Mouse (Mus musculus) left cerebral cortex, postnatal 10 days (tissue): ENCODE measurements around the gene Ccdc14. TPM values are rescaled to one million over a fixed set of nuclear protein-coding genes. Genes with fewer than 3 reads are reported as not detected.
"Not testable (repeated sequence)": the region's sequence is repeated elsewhere in the genome, so short reads cannot be mapped to it uniquely, and the experiment has no call there.

ENCODE experiments used
- DNase-seq, 2 experiments: peaks; one replicate each; pipeline ENCODE4 v3.0.0; 2021 to 2022; ENCODE audit warnings: low spot score in 2 of 2, mixed read lengths in 1 of 2; ENCODE audit errors: extremely low spot score in 1 of 2
- intact Hi-C: fragments of 180-260 bp; cut with DNase I; formaldehyde crosslinking; loops from one replicate; pipeline ENCODE4 v1.15.1; 2025
- total RNA-seq, 2 experiments: library from RNA; stranded (reverse); gene quantifications; 2 replicates each; pipeline ENCODE4 v1.2.3; 2021

Gene Ccdc14
- total RNA-seq, 2 experiments from 2014 or later = 3.3 to 3.7 TPM

DNA sequence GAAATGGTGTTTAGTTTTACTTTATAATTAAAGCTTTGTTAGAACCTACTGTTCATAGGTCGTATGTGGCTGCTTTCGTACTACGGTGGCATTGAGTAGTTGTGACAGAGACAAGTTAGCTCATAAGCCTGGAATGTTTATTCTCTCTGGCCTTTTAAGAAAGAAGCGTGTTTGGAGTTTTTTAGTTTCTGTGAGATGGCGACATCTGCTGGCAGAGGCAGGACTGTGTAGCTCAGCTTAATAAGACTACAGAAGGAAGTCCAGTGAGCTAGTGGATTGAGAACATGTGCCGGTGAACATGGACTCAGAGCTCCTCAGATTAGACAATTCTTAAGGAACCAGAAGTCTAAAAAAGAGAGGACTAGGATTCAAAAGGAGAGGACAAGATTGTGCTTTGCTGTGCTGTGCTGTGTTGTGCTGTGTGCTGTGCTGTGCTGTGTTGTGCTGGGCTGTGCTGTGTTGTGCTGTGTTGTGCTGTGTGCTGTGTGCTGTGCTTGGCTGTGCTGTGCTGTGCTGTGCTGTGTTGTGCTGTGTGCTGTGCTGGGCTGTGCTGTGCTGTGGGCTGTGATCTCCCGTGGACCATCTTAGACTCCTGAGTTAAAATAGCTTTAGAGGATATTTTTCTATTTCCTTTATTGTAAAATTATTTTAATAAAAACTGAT lies 9.9 kb downstream of the Ccdc14 start:
- intact Hi-C loops = loop anchor here (5.0 to 10.0 kb wide), 2 partner anchors 33 to 495 kb away; no protein-coding TSS in a partner anchor
- DNase-seq = peak; percentile 75 to 78

DNA sequence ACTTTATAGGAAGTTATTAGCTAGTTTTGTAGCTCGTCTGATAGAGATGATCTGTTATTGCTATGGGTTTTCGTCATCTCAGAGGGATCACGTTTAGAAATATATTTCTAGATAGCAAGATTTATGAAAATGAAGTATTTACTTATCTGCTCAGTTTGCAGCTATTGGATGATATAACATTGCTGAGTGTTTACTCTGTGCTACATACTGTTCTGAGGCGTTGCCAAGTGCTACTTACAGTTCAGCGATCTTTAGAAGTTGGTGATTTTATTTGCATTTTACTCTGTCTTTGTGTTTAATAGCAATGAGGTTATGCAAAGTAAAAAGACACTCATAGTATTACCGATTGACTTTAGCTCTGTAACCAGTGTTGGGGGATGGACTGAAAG lies 10.4 kb downstream of the Ccdc14 start:
- DNase-seq = no peak
- intact Hi-C loops = loop anchor here (5.0 to 10.0 kb wide), 2 partner anchors 34 to 496 kb away; no protein-coding TSS in a partner anchor

DNA sequence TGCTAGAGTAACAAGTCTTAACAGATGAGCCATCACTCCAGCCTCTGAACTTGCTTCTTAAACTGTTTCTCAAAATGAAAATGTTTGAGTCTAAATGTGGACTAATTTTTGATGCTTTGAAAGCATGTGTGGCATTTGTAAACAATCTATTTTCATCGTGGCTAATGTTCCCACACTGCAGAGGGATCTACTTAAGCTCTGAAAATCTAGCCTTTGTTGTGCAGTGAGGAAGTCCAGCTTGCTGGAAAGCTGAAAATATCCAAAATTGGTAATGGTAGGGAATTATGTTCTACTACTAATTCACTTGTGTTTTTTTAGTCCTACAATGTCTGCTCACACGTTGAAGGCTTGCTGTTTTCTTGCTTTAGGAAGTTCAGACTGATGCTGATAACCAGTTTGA lies 15.6 kb downstream of the Ccdc14 start:
- intact Hi-C loops = loop anchor here (10.0 kb wide), 1 partner anchor 501 kb away; no protein-coding TSS in a partner anchor
- no peak for DNase-seq

DNA sequence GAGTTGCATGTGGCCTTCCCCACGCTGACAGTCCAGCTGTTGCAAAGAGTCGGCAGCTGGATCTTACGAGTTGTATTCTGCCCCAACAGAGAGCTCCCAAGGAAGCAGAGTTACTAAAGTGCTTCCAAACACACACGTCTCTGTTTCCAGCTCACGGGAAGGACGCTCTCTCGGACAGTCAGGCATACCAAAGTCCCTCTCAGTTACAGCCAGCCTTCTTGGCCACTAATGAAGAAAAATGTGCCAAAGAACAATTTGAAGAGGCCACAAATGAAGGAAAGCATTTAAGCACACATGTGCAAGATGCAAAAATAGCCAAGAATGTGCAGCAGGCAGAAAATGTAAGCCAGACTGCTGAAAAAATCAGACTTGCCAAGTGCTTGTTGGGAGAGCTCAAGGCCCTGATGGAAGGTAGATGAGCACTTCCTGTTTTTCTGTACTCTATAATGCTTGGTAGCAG lies 16.1 kb downstream of the Ccdc14 start:
- intact Hi-C loops = loop anchor here (10.0 kb wide), 1 partner anchor 502 kb away; no protein-coding TSS in a partner anchor
- no peak for DNase-seq

DNA sequence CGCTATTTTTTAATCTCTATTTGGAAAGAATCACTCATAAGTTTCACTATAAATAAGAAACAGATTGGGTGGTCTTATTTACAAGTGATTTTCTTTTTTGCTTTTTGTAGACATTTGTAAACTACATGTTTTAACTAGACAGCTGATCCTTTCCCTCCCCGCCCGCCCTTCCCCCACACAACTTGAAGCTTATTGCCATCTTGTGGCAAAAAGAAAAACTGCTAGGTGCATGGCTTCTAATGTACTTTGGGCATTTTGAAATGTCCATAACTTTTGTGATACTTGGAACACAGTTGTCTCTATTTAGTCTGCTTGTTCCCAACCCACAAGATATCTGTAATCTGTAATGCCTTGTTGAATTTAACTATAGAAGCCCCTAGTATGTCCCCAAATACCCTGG lies 21.1 kb downstream of the Ccdc14 start:
- no peak for DNase-seq
- intact Hi-C loops = no loop called here

DNA sequence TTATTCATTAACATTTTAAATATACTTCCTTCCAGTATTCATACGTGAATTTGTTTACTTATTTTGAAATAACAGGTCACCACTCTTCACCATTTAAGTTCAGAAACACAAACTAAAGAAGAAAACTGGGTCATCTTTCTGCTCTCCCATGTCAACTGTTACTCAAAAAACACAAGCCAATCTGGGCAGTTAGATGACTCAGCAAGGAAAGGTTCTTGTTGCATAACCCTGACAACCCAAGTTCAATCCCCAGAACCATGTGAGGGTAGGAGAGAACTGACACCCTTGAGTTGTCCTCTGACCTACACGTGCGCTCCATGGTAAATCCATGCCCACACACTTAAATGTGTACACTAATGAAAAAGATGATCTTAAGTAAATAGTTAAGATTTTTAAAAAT lies 34.7 kb downstream of the Ccdc14 start:
- intact Hi-C loops = no loop called here
- DNase-seq = no peak

DNA sequence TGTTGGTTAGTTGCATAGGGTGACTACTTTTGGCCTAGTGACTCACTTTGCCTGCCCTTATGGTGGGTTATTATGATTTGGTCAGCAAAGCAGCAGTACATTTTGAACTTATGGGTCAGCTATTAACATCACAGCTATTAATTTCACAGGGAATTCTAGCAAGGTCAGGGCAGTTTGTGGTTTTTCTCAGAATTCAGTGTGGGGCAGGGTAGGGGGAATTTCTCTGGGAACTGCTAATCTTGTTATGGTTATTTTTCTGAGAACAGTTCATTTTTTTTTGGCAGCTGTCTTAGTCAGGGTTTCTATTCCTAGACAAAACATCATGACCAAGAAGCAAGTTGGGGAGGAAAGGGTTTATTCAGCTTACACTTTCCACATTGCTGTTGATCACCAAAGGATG lies 38.2 kb downstream of the Ccdc14 start:
- intact Hi-C loops, DNase-seq: not testable (repeated sequence)

DNA sequence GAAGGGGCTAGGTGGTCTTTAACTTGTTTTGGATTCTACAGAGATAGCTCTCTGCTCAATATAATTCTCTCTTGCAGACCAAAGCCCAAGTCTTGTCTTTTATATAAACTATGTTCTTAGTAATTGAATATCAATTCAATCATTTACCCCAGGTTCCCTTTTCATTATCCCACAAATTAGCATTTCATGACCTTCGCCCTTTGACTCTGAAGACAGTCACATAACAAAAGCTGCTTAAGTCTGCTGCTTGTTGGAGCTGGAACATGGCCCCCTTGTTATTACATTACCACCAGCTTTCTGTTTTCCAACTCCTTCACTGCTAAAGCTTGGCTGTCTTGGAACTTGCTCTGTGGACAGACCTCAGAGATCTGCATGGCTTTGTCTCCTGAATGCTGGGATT lies 39.0 kb downstream of the Ccdc14 start:
- intact Hi-C loops = no loop called here
- DNase-seq = no peak

DNA sequence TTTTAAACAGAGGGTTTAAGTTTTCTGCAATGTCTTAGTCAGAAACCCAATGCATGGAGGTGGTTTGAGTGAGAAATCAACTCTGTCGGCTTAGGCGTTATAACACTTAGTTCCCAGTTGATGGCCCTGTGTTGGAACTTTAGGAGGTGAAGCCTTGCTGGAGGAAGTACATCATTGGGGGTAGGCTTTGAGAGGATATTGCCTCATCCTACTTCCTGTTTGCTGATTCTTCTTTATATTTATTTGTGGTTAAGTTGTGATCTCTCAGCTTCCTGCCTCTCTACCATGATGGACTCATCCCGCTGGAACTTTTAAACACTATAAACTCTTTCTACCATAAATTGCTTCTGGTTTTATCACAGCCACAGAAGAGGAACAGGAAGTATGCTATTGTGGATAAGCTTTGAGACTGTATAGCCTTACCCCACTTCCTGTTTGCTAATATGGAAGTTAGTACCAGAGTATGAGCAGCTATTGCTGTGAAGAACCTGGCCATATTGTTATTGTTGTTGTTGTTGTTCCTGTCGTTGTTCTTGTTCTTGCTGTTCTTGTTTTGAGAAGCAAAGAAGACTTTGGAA lies 48.3 kb downstream of the Ccdc14 start:
- intact Hi-C loops = no loop called here
- no peak for DNase-seq

DNA sequence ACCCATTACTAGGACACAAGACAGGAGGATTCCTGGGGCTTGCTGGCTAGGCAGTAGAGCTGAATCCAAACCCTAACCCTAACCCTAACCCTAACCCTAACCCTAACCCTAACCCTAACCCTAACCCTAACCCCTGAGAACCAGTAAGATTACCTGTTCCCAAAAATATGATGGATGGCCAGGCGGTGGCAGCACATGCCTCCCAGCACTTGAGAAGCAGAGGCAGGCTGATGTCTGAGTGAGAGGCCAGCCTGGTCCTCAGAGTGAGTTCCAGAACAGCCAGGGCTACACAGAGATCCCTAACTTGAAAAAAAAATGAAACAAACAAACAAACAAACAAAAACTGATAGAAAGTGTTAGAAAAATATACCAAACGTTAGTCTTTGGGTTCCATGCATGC lies 52.5 kb downstream of the Ccdc14 start:
- intact Hi-C loops = loop anchor here (10.0 kb wide), 1 partner anchor 122 kb away; no protein-coding TSS in a partner anchor
- DNase-seq = no peak

DNA sequence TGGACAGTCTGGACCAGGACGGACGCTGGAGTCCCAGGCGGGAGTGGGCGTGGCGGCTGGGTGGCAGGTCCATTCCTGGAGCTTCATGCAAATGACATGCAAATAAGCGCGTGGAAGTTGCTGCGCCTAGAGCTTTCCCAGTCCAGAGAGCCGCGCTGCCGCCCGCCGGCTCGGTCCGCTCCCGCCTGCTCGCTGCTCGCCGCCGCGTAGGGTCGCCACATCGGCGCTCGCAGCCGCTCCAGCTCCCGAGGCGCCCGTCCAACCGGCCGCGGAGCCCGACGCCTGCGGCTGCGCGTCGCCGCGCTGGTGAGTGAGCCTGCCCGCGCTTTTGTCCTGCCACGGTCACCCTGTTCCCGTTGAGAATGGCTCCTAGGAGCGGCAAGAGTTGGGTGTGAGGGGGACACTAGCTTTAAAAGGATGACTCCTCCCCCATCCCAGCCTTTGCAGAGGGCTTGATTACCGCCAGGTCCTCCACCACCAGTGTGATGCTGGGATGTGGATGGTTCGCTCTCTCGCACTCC lies 54.7 kb downstream of the Ccdc14 start, which contains the start of gene Mylk:
Mylk (plus strand) TSS at position 146 of the 521 bp plus-strand sequence.
- peak; percentile 34 to 92 for DNase-seq
- intact Hi-C loops = loop anchor here (10.0 kb wide), 1 partner anchor 120 kb away; no protein-coding TSS in a partner anchor

DNA sequence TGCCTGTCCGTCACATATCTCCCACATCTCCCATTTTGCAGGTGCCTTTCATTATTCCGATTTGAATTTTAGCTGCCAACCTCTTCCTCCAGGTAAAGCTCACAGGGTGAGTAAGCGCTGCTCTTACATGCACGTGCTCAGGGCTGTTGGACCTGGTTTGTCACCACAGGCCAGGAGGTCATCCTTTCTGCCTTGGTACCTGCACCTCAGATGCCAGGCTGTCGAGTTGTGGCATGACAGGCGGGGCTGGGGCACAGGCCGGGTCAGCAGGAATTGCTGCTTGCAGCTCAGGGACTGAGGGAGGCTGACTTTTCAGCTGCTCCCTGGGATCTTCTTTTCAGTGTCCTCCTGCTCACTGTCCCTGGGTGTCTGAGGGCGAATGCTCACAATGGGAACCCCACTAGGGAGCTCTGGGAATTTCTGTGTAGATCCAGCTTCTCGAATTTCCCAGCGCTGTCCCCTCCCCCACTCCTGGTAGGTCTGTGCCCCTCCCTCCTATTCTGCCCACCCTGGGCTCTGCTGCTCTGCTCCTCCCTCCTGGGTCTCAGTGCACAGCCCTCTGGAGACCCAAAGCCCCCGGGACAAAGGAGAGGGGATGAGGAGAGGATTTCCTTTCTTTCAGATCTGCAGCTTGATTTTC lies 57.8 kb downstream of the Ccdc14 start:
- intact Hi-C loops = loop anchor here (10.0 kb wide), 1 partner anchor 117 kb away; no protein-coding TSS in a partner anchor

DNA sequence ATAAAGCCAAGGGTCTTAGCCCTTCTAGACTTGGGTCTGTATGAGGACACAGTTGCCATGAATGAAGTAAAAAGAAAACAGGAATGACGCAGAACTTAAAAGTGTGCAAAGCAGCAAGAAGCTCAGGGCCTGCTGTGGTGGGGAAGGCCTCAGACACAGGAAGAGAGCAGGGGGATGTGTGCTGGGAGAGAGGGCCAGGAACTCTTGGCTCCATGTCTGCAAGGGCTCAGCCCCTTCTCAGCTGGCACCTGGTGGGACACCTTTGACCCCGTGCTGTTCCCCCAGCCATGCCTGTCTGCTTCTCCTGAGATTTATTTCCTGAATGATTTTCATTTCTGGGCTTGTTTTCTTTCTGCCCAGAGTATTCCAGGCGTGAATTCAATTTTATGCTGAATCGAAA lies 59.1 kb downstream of the Ccdc14 start:
- DNase-seq = no peak
- intact Hi-C loops = loop anchor here (10.0 kb wide), 1 partner anchor 115 kb away; no protein-coding TSS in a partner anchor

More for the DNA sequence above, 57.8 kb downstream of the Ccdc14 start:
- DNase-seq = no peak

DNA sequence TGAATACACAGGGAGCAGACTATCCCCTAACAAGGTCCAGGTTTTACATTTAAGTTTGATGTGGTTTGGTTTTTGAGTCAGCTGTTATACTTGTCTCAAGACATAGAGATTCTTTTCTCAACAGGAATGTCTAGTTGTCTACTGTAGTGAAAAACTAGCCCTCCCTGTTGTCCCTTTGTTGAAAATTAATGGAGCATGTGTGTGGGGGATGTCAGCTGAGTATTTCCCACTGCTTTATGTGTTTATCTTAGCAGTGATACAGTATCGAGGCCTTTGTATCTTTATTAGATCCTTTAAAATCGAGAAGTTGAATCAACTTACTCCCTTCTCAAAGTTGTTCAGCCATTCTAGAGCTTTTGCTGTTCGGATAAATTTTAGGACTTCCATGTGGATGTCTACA lies 61.6 kb downstream of the Ccdc14 start:
- intact Hi-C loops = no loop called here
- DNase-seq = no peak

DNA sequence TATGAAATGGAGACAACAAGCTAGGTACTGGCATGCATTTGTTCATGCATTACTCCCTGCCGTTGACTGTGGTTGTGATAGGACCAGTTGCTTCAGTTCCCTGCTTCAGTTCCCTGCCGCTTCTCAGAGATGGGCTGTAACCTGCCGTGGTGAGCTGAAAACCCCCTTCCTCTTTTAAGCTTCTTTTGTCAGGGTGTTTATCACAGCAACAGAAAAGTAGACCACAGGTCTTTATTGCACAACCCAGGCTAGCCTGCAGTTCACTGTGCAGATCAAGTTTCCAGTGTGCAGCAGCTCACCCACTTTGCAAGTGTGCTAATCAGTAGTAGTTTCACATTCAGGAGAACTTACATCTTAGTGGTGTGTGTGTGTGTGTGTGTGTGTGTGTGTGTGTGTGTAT lies 62.6 kb downstream of the Ccdc14 start:
- no peak for DNase-seq
- intact Hi-C loops = no loop called here

DNA sequence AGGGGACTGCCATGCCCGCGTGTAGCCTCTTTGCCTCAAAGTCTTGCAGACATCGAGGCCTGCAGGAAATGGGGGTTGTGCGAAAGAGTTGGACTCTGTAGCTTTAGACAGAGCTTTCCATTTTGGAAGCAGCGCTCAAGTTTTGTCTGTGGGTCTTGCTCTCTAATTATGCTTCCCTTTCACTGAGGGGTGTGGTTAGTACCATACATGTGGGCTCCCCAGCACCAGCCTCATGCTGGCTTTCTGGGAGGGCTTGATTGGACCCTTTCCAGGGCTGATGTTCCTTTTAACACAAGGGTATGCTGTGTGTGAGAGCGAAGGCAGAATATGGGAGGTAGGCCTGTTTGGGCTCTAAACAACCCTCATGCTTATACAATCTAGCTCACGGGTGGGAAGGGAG lies 66.6 kb downstream of the Ccdc14 start:
- no peak for DNase-seq
- intact Hi-C loops = no loop called here

DNA sequence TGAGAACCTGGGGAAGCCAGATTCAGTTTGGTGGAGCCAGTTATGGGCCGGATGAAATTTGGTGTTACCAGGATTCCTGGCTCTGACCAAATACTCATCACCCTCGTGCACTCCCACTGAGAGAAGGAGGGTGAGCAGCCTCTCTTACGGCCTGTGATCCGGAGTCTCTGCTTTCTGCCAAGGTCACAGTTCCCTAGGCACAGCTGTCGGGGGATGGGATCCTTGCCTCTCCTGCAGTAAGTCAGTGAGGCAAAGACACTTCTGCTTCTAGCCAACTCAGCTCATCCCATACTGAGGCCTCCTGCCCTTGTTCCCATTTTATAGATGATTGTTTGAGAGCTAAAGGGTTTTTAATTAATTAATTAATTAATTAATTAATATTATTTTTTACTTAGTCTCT lies 67.8 kb downstream of the Ccdc14 start:
- DNase-seq = no peak
- intact Hi-C loops = no loop called here

DNA sequence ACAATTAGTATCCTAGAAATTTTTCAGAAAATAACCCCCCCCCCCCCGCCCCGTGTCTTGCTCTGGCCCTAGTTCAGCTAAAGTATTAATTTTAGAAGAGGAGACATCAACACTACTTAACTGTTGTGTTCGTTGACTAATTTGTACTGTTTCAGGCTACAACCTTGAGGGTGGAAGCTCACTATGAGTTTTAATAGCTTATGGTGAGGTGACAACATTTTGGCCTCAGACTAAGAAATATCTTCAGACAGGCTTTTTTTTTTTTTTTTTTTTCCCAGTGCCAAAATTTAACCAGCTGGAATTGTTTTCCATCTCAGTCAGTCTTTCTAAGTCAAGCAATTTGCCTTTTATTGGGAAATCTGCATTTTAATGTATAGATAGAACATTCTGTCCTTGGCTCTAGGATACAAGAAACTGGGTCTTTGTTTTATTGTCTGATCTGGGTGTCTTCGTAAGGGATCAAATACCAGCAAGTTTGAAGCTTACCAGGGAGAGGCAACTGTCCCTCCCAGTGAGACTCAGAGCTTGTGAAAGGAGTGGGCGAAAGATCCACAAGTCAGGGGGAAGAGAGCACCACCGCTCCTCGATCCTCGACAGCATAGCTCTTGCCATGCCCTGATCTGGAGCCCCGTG lies 73.7 kb downstream of the Ccdc14 start:
- DNase-seq = no peak

DNA sequence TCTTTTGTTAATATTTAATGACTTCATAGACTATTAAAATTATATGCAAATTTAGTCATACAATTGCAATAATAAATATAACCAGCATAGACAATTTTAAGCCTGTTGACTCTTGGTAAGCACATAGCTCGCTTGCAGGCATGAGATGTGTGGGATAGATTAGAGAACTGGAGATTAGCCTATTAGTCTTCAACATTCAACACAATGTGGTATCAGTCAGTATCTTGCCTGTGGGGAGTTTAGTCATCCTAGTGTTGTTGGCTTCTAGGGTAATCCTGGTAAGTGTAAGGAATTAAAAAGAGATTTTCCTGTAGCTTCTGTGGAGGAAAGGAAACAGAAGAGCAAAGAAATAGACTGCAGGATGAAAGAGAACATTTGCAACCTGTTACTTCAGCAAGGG lies 75.2 kb downstream of the Ccdc14 start:
- no peak for DNase-seq
- intact Hi-C loops = no loop called here

More for the DNA sequence above, 73.7 kb downstream of the Ccdc14 start:
- intact Hi-C loops = no loop called here
